In the genomic region with DNA sequence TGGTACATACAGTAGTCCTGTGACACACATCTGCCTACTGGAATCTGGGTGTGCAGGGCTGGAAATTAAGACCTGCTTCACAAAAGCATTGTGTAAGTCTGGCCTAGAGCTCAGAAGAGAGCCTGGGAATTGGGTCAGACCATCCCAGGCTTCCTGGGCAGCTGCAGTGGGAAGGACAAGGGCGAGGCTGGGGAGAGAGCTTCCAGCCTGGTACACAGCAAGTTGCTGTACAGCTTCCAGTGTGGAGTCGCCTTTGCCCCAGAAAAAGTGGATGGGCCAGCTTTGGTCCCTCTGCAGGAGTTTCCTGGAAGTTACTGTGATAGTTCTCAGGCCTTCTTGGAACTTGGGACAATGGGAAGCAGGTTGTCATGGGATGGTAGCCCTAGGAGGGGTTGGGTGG, we compare ENCODE assay signal across 19 mouse cellular contexts. TPM values are rescaled to one million over a fixed set of nuclear protein-coding genes. Genes with fewer than 3 reads are reported as not detected.
DNase-seq lines count a peak whose midpoint lies in the region; ATAC-seq and TF ChIP-seq lines count a peak whose summit lies in the region.
"Had no signal": no experiment of that assay in that cellular context is flagged by ENCODE, and none has a peak within 500 bp of the region (broad histone marks: within the 10 kb centered on the region; RNA-seq: fewer than 3 reads in every experiment).

No protein-coding gene starts in this region.

- no peak for DNase-seq in heart, postnatal 0 days (ENCODE audit: low spot score)
- no peak for DNase-seq in heart, embryonic 10.5 days (ENCODE audit: low spot score)
- peak; percentile 26 for DNase-seq in urinary bladder, postnatal 14 days (ENCODE audit: low spot score)
- DNase-seq in urinary bladder, adult 2 months (ENCODE audit: low spot score): no peak
- peak; percentile 87 for DNase-seq in retina, postnatal 1 day
- DNase-seq in liver, postnatal 0 days: no peak
- no peak for DNase-seq in kidney, adult 11 months
- DNase-seq: adrenal gland, postnatal 14 days; cerebellum, adult 11-12 months; cerebellum, adult 9-10 months; cerebellum, postnatal 25 days; gastrocnemius, adult 2 months; gastrocnemius, postnatal 25 days had no signal

- no peaks in the 10 kb centered on the region for H3K27me3 ChIP-seq in heart, postnatal 0 days (ENCODE audit: control insufficient read depth, insufficient read depth, low read length)
- H3K27me3 ChIP-seq in heart, embryonic 10.5 days (ENCODE audit: insufficient read depth, poor library complexity, severe bottlenecking): no peaks in the 10 kb centered on the region
- H3K27me3 ChIP-seq in liver, postnatal 0 days (ENCODE audit: insufficient read depth, low read length): no peaks in the 10 kb centered on the region
- H3K27me3 ChIP-seq: embryonic facial prominence, embryonic 13.5 days; forebrain, embryonic 13.5 days; heart, embryonic 15.5 days; intestine, embryonic 15.5 days had no signal

- H3K4me1 ChIP-seq in heart, postnatal 0 days (ENCODE audit: control insufficient read depth, insufficient read depth): no peaks in the 10 kb centered on the region; the same call in 1 of the 2 replicates
- H3K4me1 ChIP-seq in heart, embryonic 10.5 days: peaks cover 7% of the 10 kb centered on the region; the same call in 1 of the 2 replicates
- no peaks in the 10 kb centered on the region for H3K4me1 ChIP-seq in liver, postnatal 0 days (ENCODE audit: insufficient read depth)
- H3K4me1 ChIP-seq: embryonic facial prominence, embryonic 13.5 days; forebrain, embryonic 13.5 days; heart, embryonic 15.5 days; intestine, embryonic 15.5 days had no signal

- no peaks in the 10 kb centered on the region for H3K9me3 ChIP-seq in heart, postnatal 0 days (replicated peaks; ENCODE audit: control insufficient read depth, low read length)
- no peaks in the 10 kb centered on the region for H3K9me3 ChIP-seq in heart, embryonic 10.5 days
- no peaks in the 10 kb centered on the region for H3K9me3 ChIP-seq in liver, postnatal 0 days (ENCODE audit: low read length)
- H3K9me3 ChIP-seq: embryonic facial prominence, embryonic 13.5 days; forebrain, embryonic 13.5 days; heart, embryonic 15.5 days; intestine, embryonic 15.5 days had no signal

- 68% methylated on average over 2 of the region's 2 CpGs for WGBS in heart, postnatal 0 days
- 78% methylated on average over 2 of the region's 2 CpGs for WGBS in heart, embryonic 10.5 days
- 85% methylated on average over 2 of the region's 2 CpGs for WGBS in liver, postnatal 0 days (ENCODE audit: insufficient replicate concordance)

- H3K9ac ChIP-seq in heart, postnatal 0 days (replicated peaks; ENCODE audit: low read depth, low read length): no peak overlapping the region
- no peak overlapping the region for H3K9ac ChIP-seq in liver, postnatal 0 days (replicated peaks)
- H3K9ac ChIP-seq: embryonic facial prominence, embryonic 13.5 days; forebrain, embryonic 13.5 days; heart, embryonic 15.5 days; hindbrain, embryonic 14.5 days; intestine, embryonic 15.5 days had no signal

- no peak for TF ChIP-seq EP300 in heart, postnatal 0 days (IDR thresholded peaks at IDR 0.05; ENCODE audit: low read depth)
- TF ChIP-seq EP300 in liver, postnatal 0 days (IDR thresholded peaks at IDR 0.05; ENCODE audit: low read depth): no peak

- 0 out of 2 replicates have a peak, but pooled peaks have one; percentile 15 for ATAC-seq in heart, postnatal 0 days (ENCODE audit: insufficient read depth, low read depth)
- no peak for ATAC-seq in liver, postnatal 0 days
- ATAC-seq: forebrain, embryonic 13.5 days; intestine, embryonic 15.5 days had no signal

- TF ChIP-seq CTCF in heart, postnatal 0 days (IDR thresholded peaks at IDR 0.05; ENCODE audit: low read depth): no peak
- no peak for TF ChIP-seq CTCF in liver, postnatal 0 days (IDR thresholded peaks at IDR 0.05; ENCODE audit: low read depth)

- no peaks in the 10 kb centered on the region for H3K36me3 ChIP-seq in heart, postnatal 0 days (replicated peaks; ENCODE audit: control insufficient read depth, insufficient read depth, low read length)
- no peaks in the 10 kb centered on the region for H3K36me3 ChIP-seq in heart, embryonic 10.5 days
- no peaks in the 10 kb centered on the region for H3K36me3 ChIP-seq in liver, postnatal 0 days (replicated peaks; ENCODE audit: insufficient read depth, low read length)
- H3K36me3 ChIP-seq: embryonic facial prominence, embryonic 13.5 days; heart, embryonic 15.5 days; intestine, embryonic 15.5 days had no signal

- no peak overlapping the region for H3K27ac ChIP-seq in heart, postnatal 0 days (ENCODE audit: low read depth)
- no peak overlapping the region for H3K27ac ChIP-seq in heart, embryonic 10.5 days
- no peak overlapping the region for H3K27ac ChIP-seq in liver, postnatal 0 days (ENCODE audit: low read depth)
- H3K27ac ChIP-seq: embryonic facial prominence, embryonic 13.5 days; forebrain, embryonic 13.5 days; gastrocnemius, adult 2 months; heart, embryonic 15.5 days; hindbrain, embryonic 14.5 days; intestine, embryonic 15.5 days had no signal

- no peak overlapping the region for H3K4me3 ChIP-seq in heart, postnatal 0 days (ENCODE audit: low read depth, low read length)
- H3K4me3 ChIP-seq in heart, embryonic 10.5 days: no peak overlapping the region
- H3K4me3 ChIP-seq in liver, postnatal 0 days (ENCODE audit: low read depth, low read length): no peak overlapping the region
- H3K4me3 ChIP-seq: embryonic facial prominence, embryonic 13.5 days; forebrain, embryonic 13.5 days; gastrocnemius, adult 2 months; heart, embryonic 15.5 days; intestine, embryonic 15.5 days had no signal

- H3K4me2 ChIP-seq in heart, postnatal 0 days (ENCODE audit: low read depth, low read length): no peak overlapping the region
- H3K4me2 ChIP-seq in liver, postnatal 0 days (ENCODE audit: low read depth, low read length): no peak overlapping the region
- H3K4me2 ChIP-seq: embryonic facial prominence, embryonic 13.5 days; forebrain, embryonic 13.5 days; heart, embryonic 11.5 days; heart, embryonic 15.5 days; hindbrain, embryonic 14.5 days; intestine, embryonic 15.5 days had no signal

RNA-seq across cellular contexts. Expression of a gene that starts 37.4 kb away (rescaled TPM):
- 68.2 and 70.0 TPM in 2 replicates for total RNA-seq in heart, postnatal 0 days (2014; rRNA removed; ENCODE audit: low replicate concordance)
- 58.9 and 61.7 TPM in 2 replicates for polyA plus RNA-seq in heart, postnatal 0 days (2015; fragmentation: Nextera tagmentation; extraction: Ambion mirVana)
- 92.1 and 96.5 TPM in 2 replicates for polyA plus RNA-seq in heart, embryonic 10.5 days (2016; fragmentation: Nextera tagmentation; extraction: Ambion mirVana)
- polyA plus RNA-seq in urinary bladder, adult 2 months (2012; rRNA removed): 79.1 and 96.1 TPM in 2 replicates
- polyA plus RNA-seq in liver, postnatal 0 days (2015; fragmentation: Nextera tagmentation; extraction: Ambion mirVana): 10.1 TPM in 2 replicates

Comparison
In these comparisons a context has a peak if more than half of its experiments do, and no peak if none do; other contexts are left out.
1. DNase-seq: peak in urinary bladder, postnatal 14 days (single experiment) and retina, postnatal 1 day (single experiment); none in heart, postnatal 0 days (single experiment), heart, embryonic 10.5 days (single experiment), urinary bladder, adult 2 months (single experiment), liver, postnatal 0 days (single experiment) and kidney, adult 11 months (single experiment).